Comparison of ENCODE assay signal across 10 mouse cellular contexts in the genomic region with DNA sequence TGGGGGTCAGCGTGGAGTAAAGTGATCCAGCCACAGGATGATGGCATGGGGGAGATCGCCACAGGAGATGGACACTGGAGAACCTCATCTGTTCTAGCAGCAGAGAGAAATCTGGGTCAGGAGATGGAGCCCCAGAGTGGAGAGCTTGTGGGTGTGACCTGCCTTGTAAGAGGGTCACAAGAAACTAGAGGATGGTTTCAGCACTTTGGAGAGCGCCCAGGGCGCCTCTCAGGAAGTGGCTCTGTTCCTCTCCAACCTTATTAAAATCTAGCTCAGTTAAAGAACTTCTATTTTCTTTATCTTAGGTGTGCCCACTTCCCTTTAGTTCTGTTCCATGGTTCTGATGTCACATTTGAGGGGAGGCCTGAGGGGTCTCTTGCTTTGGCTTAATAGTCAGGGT. TPM values are rescaled to one million over a fixed set of nuclear protein-coding genes. Genes with fewer than 3 reads are reported as not detected.
DNase-seq lines count a peak whose midpoint lies in the region; ATAC-seq and TF ChIP-seq lines count a peak whose summit lies in the region.
"Had no signal": no experiment of that assay in that cellular context is flagged by ENCODE, and none has a peak within 500 bp of the region (broad histone marks: within the 10 kb centered on the region; RNA-seq: fewer than 3 reads in every experiment).

No protein-coding gene starts in this region.

- no peak for TF ChIP-seq CTCF in layer of hippocampus, adult 2 months (conservative IDR thresholded peaks at IDR 0.05)
- no peak for TF ChIP-seq CTCF in heart, adult 2 months (IDR thresholded peaks at IDR 0.05)

- peak; percentile 26 for DNase-seq in kidney, adult 11 months
- DNase-seq in NIH3T3 (ENCODE audit: low read depth), result peak; percentile 85
- peak; percentile 87 for DNase-seq in embryonic facial prominence, embryonic 11.5 days (ENCODE audit: low spot score)
- DNase-seq in layer of hippocampus, adult 2 months (ENCODE audit: low spot score in 2 of 2), result no peak
- no peak for DNase-seq in heart, adult 2 months
- DNase-seq in frontal cortex, postnatal 10 days (ENCODE audit: low spot score in 2 of 2), result no peak

- 29% methylated on average over 4 of the region's 4 CpGs for WGBS in kidney, embryonic 16.5 days
- 33% methylated on average over 4 of the region's 4 CpGs for WGBS in embryonic facial prominence, embryonic 11.5 days
- WGBS in heart, adult 2 months, result 23% methylated on average over 4 of the region's 4 CpGs

- no peak for TF ChIP-seq POLR2A in heart, adult 2 months (IDR thresholded peaks at IDR 0.05; ENCODE audit: insufficient read depth, low read depth, low read length)

- H3K79me2 ChIP-seq in heart, adult 2 months (replicated peaks; ENCODE audit: control insufficient read depth, insufficient read depth, low read length), result no peaks in the 10 kb centered on the region

- no peaks in the 10 kb centered on the region for H3K27me3 ChIP-seq in kidney, embryonic 16.5 days (ENCODE audit: insufficient read depth, low read length)
- H3K27me3 ChIP-seq in embryonic facial prominence, embryonic 11.5 days (ENCODE audit: control insufficient read depth, insufficient read depth, low read length), result no peaks in the 10 kb centered on the region; the same call in 1 of the 2 replicates
- peaks cover 2% of the 10 kb centered on the region; the same call in 1 of the 2 replicates for H3K27me3 ChIP-seq in heart, adult 2 months (ENCODE audit: control insufficient read depth, insufficient read depth, low read length)

- no peak for TF ChIP-seq EP300 in heart, adult 2 months (IDR thresholded peaks at IDR 0.05; ENCODE audit: insufficient read depth, low read depth, low read length)

- H3K4me3 ChIP-seq in kidney, embryonic 16.5 days (ENCODE audit: low read length), result no peak overlapping the region
- no peak overlapping the region for H3K4me3 ChIP-seq in embryonic facial prominence, embryonic 11.5 days (ENCODE audit: low read depth, low read length)
- H3K4me3 ChIP-seq in layer of hippocampus, adult 2 months, result no peak overlapping the region
- H3K4me3 ChIP-seq in heart, adult 2 months, result no peak overlapping the region
- H3K4me3 ChIP-seq: liver, embryonic 15.5 days; stomach, embryonic 15.5 days had no signal

- no peak overlapping the region for H3K27ac ChIP-seq in kidney, embryonic 16.5 days (ENCODE audit: low read length)
- H3K27ac ChIP-seq in embryonic facial prominence, embryonic 11.5 days (replicated peaks; ENCODE audit: low read depth, low read length), result no peak overlapping the region
- no peak overlapping the region for H3K27ac ChIP-seq in layer of hippocampus, adult 2 months
- no peak overlapping the region for H3K27ac ChIP-seq in heart, adult 2 months
- H3K27ac ChIP-seq: liver, embryonic 15.5 days; stomach, embryonic 15.5 days had no signal

- no peaks in the 10 kb centered on the region for H3K36me3 ChIP-seq in kidney, embryonic 16.5 days (ENCODE audit: insufficient read depth, low read length)
- H3K36me3 ChIP-seq in embryonic facial prominence, embryonic 11.5 days (replicated peaks; ENCODE audit: control insufficient read depth, insufficient read depth, low read depth, low read length), result no peaks in the 10 kb centered on the region
- H3K36me3 ChIP-seq in heart, adult 2 months (ENCODE audit: control insufficient read depth, insufficient read depth, low read length), result no peaks in the 10 kb centered on the region
- H3K36me3 ChIP-seq: liver, embryonic 15.5 days; stomach, embryonic 15.5 days had no signal

- no peaks in the 10 kb centered on the region for H3K4me1 ChIP-seq in kidney, embryonic 16.5 days (ENCODE audit: insufficient read depth, low read length)
- no peaks in the 10 kb centered on the region for H3K4me1 ChIP-seq in embryonic facial prominence, embryonic 11.5 days (ENCODE audit: control insufficient read depth, insufficient read depth, low read length)
- H3K4me1 ChIP-seq in heart, adult 2 months (ENCODE audit: control insufficient read depth, insufficient read depth, low read length), result no peaks in the 10 kb centered on the region
- H3K4me1 ChIP-seq: liver, embryonic 15.5 days; stomach, embryonic 15.5 days had no signal

- no peak overlapping the region for H3K9ac ChIP-seq in kidney, embryonic 16.5 days (replicated peaks; ENCODE audit: low read length)
- H3K9ac ChIP-seq in embryonic facial prominence, embryonic 11.5 days (replicated peaks; ENCODE audit: low read length), result no peak overlapping the region
- no peak overlapping the region for H3K9ac ChIP-seq in heart, adult 2 months (ENCODE audit: low read depth, low read length)
- H3K9ac ChIP-seq: liver, embryonic 15.5 days; stomach, embryonic 15.5 days had no signal

- no peak for ATAC-seq in kidney, embryonic 16.5 days (ENCODE audit: low FRiP score, low TSS enrichment)
- no peak for ATAC-seq in embryonic facial prominence, embryonic 11.5 days (replicated peaks; ENCODE audit: insufficient number of reproducible peaks, low FRiP score, low TSS enrichment, low read depth)
- ATAC-seq in megakaryocyte progenitor cell, adult 5-6 weeks (replicated peaks; ENCODE audit: poor library complexity), result peak; percentile 71

- intact Hi-C loops in heart, adult 2 months (cut with DNase I), result no loop called here

- H3K4me2 ChIP-seq in kidney, embryonic 16.5 days (replicated peaks; ENCODE audit: low read depth, low read length), result no peak overlapping the region
- H3K4me2 ChIP-seq in embryonic facial prominence, embryonic 11.5 days (ENCODE audit: low read depth, low read length), result no peak overlapping the region
- H3K4me2 ChIP-seq: liver, embryonic 15.5 days; stomach, embryonic 15.5 days had no signal

- no peaks in the 10 kb centered on the region for H3K9me3 ChIP-seq in kidney, embryonic 16.5 days (ENCODE audit: low read length)
- no peaks in the 10 kb centered on the region for H3K9me3 ChIP-seq in embryonic facial prominence, embryonic 11.5 days (replicated peaks; ENCODE audit: control insufficient read depth, low read length)
- H3K9me3 ChIP-seq: liver, embryonic 15.5 days; stomach, embryonic 15.5 days had no signal

RNA-seq across cellular contexts. Expression of a gene that starts 33.3 kb away (rescaled TPM):
- 18.9 and 23.5 TPM in 2 replicates for polyA plus RNA-seq in kidney, embryonic 16.5 days (2015; fragmentation: Nextera tagmentation; extraction: Ambion mirVana)
- polyA plus RNA-seq in embryonic facial prominence, embryonic 11.5 days (2014; fragmentation: Nextera tagmentation; extraction: Ambion mirVana), result 19.9 and 24.5 TPM in 2 replicates
- total RNA-seq in megakaryocyte progenitor cell, adult 5-6 weeks (2015), result not detected in 2 replicates
- not detected in 2 replicates for total RNA-seq in megakaryocyte progenitor cell, adult 5-6 weeks (2017)
- 10 to 100 TPM; 59.7 to 62.0 TPM for total RNA-seq in layer of hippocampus, adult 2 months (2021)
- 1 to 10 TPM; 8.1 to 8.3 TPM for total RNA-seq in heart, adult 2 months (2021)
- 20.4 and 22.3 TPM in 2 replicates for polyA plus RNA-seq in heart, adult 2 months (2012; rRNA removed)

RNA-seq across cellular contexts. Expression of a gene that starts 37.2 kb away (rescaled TPM):
- polyA plus RNA-seq in kidney, embryonic 16.5 days (2015; fragmentation: Nextera tagmentation; extraction: Ambion mirVana), result 1.2 and 1.7 TPM in 2 replicates
- 0.21 and 1.5 TPM in 2 replicates for polyA plus RNA-seq in embryonic facial prominence, embryonic 11.5 days (2014; fragmentation: Nextera tagmentation; extraction: Ambion mirVana)
- 0.44 TPM in 1 of 2 replicates, not detected in the other for total RNA-seq in megakaryocyte progenitor cell, adult 5-6 weeks (2015)
- not detected in 2 replicates for total RNA-seq in megakaryocyte progenitor cell, adult 5-6 weeks (2017)
- total RNA-seq in layer of hippocampus, adult 2 months (2021), result 1 to 10 TPM; 7.7 to 8.3 TPM
- total RNA-seq in heart, adult 2 months (2021), result 1 to 10 TPM in 1 of 2 experiments, under 1 TPM in 1; 0.94 to 2.3 TPM
- polyA plus RNA-seq in heart, adult 2 months (2012; rRNA removed), result 7.3 and 8.6 TPM in 2 replicates

RNA-seq across cellular contexts. Expression of a gene that starts 37.4 kb away (rescaled TPM):
- polyA plus RNA-seq in kidney, embryonic 16.5 days (2015; fragmentation: Nextera tagmentation; extraction: Ambion mirVana), result 1.9 and 2.2 TPM in 2 replicates
- polyA plus RNA-seq in embryonic facial prominence, embryonic 11.5 days (2014; fragmentation: Nextera tagmentation; extraction: Ambion mirVana), result 2.3 and 4.3 TPM in 2 replicates
- 0.98 and 1.1 TPM in 2 replicates for total RNA-seq in megakaryocyte progenitor cell, adult 5-6 weeks (2015)
- total RNA-seq in megakaryocyte progenitor cell, adult 5-6 weeks (2017), result 0.33 and 4.1 TPM in 2 replicates
- 100 to 1,000 TPM; 153 to 157 TPM for total RNA-seq in layer of hippocampus, adult 2 months (2021)
- 10 to 100 TPM; 13.4 to 14.4 TPM for total RNA-seq in heart, adult 2 months (2021)
- 15.8 and 18.4 TPM in 2 replicates for polyA plus RNA-seq in heart, adult 2 months (2012; rRNA removed)

Comparison
In these comparisons a context has a peak if more than half of its experiments do, and no peak if none do; other contexts are left out.
1. DNase-seq: peak in kidney, adult 11 months (single experiment), NIH3T3 (single experiment) and embryonic facial prominence, embryonic 11.5 days (single experiment); none in layer of hippocampus, adult 2 months (0 of 2), heart, adult 2 months (0 of 2) and frontal cortex, postnatal 10 days (0 of 2).
2. RNA of a gene that starts 33.3 kb away (total RNA-seq): 59.7 to 62.0 TPM in layer of hippocampus, adult 2 months and 8.1 to 8.3 TPM in heart, adult 2 months; not detected in megakaryocyte progenitor cell, adult 5-6 weeks; every median in the first group is over 4 times any median in the second.
3. RNA of a gene that starts 37.4 kb away (total RNA-seq): 153 to 157 TPM in layer of hippocampus, adult 2 months; 13.4 to 14.4 TPM in heart, adult 2 months and 0.33 to 4.1 TPM in megakaryocyte progenitor cell, adult 5-6 weeks; every median in the first group is over 4 times any median in the second.